Mouse (Mus musculus) right cerebral cortex, adult 18-20 months (tissue): ENCODE results near the gene Dnm1.

Experiments used
- DNase-seq: peaks from one replicate; pipeline ENCODE4 v3.0.0; 2022; ENCODE audit warnings: mixed read lengths

Gene Dnm1

DNA sequence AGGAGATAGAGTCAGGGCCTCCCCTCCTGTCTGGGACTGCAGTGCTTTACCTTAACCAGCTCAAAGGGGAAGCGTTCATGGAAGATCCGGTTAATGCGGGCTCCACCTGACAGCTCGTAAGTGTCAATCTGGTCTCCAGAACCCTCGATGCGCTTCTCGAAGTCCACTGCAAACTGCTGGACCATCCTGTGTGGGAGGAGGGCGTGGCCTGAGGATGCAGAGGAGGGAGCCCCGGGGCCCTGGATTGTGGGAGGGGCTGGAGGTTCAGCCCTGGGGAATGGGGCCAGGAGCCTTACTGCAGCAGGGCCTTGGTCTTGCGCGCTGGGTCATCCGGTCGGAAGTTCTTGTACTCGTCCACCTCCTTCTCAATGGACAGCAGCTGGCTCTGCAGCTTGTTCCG is 17.2 kb downstream of the Dnm1 start:
- no peak for DNase-seq

- DNase-seq = no peak
Measured at GRCm38 (mm10) chr2:32332159-32332558, 21.0 kb downstream of the Dnm1 start.

GRCm38 (mm10) chr2:32329531-32329930 is 23.6 kb downstream of the Dnm1 start:
- DNase-seq = no peak

- no peak for DNase-seq
Measured at GRCm38 (mm10) chr2:32328911-32329460, 24.2 kb downstream of the Dnm1 start.

- no peak for DNase-seq
Measured at GRCm38 (mm10) chr2:32327200-32327599, 25.9 kb downstream of the Dnm1 start.

GRCm38 (mm10) chr2:32325342-32325741 is 27.8 kb downstream of the Dnm1 start:
- no peak for DNase-seq

DNA sequence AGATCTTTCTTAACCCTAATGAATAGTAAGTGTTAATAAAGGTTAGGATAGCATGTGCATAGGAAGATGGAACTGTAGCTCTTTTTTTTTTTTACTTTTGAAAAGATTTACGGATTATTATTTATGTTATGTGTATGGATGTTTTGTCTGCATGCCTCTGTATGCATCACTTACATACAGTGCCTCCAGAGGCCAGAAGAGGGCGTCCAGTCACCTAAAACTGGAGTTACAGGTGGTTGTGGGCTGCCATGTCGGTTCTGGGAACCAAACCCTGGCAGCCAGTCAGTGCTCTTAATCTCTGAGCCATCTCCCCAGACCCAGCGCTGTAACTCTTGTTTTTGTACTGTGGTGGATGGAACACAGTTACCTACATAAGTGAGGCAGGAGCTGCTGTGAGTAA is 28.8 kb downstream of the Dnm1 start:
- DNase-seq = no peak

DNA sequence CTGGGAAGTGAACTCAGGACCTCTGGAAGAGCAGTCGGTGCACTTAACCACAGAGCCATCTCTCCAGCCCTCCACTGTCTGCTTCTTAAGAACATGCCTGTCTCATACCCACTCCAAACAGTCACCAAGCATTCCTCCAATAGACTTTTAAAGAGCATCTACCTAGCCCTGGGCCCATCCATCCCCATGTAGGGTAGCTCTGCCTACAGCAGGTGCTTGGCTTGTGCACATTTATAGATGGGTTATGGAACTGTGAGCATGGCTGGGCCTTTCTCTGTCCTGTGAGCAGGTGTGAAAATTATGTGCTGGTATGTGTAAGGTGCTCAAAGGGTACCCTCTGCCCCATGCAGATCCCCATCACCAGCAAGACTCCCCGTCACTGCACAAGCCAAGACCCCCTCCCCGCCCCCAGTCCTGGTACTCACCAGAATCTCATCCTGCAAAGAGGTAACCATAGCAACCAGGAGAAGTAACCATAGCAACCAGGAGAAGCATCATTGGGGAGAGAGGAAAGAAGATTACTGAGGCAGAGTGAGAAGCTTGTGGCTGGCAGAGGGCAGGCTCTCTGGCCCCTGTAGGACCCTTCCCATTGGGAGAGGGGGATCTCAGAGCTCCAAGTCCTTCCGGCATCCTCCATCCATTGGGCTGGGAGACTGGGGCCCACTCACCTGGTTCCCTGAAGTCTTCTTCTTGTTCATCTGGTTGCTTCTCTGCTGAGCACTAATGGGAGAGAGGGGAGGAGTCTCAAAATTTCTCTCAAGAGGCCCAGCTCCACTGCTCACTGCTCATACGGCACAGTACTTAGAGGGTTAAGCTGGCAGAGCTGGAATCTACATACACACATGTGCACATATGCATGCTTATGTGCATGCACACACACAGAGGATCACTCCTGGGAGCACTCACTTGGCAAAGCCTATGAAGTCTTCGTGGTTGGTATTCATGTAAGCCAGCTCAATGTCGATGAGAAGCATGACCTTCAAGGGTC is 30.1 kb downstream of the Dnm1 start:
- no peak for DNase-seq

DNA sequence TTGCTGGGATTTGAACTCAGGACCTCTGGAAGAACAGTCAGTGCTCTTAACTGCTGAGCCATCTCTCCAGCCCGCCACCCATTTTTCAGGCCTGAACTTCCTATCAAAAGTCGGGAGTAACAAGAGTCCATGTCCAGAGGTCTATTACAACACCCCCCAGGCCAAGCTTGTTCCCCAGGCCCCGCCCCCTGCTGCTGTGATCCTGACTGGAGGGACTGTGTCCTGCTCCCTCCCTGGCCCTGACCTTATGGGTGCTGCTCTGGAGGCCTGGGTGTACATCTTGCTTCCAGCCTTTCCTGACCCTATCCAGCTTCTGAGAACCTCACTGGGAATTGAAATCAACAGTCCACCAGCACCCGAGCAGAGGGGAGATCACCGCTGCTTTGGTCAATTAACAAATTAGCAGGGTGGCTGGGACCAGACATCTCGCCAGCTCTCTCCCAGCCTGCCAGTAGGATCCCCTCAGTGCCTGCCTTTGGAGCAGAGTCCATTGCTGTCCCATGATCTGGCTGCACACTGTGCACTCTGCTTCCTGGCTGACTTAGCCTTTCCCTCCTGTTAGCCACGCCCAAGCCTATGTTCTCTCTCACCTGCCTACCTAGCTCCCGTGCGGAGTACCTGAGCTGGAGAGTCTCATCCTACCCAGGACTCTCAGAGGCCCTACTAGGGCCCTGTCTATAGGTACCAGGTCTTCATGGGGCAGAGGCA is 31.4 kb downstream of the Dnm1 start:
- no peak for DNase-seq

DNA sequence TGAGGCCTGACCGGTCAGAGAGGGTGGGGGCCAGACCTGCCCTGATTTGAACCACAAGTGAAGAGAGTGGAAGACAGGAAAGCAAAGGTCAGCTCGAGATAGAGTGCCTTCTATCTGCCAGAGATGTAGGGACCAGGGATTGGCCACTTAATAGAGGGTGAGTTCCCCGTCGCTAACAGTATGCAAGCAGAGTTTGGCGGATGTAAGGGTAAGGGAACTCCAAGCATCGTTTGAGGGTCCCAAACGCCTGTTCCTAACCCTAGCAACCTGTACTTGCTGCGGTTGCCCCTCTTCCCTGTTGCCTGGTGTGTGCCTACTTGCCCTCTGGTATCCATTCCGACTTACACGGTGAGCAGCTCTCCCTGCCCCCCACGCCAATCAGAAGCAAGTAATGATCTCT is 32.4 kb downstream of the Dnm1 start:
- no peak for DNase-seq

DNA sequence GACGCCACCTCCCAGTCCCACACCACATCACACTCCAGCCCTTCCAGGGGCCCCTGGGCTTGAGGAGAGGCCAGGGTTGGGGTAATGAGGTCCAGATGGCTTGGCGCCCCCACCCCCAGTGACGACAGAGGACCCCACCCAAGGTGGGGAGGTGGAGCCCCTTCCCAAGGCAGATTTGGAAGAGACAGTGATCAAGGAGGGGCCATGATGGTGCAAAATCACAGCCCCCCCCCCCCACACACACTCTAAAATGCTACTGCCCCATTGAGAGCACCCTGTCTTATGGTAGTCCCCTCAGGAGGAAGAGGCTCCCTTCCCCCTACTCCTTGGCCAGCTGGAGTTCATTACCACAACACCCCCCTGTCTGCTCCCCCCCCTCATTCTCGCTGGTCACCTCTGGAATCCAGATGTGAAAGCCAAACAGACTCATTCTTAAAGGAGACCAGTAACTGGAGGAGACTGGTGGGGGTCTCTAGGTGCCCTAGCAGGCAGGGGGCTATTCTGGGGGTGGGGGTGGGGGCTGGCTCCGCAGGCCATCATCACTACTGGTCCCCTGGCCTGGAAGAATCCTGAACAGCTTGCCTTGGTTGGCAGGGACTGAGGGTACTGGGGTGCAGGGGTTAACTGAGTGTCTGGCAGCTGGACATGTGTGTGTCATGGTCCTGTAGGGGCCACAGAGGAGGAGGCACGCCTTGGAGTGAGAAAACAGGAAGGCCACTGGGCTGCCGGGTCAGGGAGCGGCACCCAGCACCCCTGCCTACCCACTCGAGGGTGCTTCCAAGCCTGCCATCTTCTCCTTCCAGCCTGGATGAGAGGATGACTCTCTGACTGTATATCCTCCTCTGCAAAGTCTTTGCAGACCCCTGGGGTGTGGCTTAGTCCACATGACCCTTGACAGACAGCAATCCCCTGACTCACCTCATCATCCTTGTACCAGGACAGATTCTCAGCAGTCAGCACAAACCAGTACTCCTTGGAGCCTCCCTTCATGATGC is 33.3 kb downstream of the Dnm1 start:
- DNase-seq = no peak

DNA sequence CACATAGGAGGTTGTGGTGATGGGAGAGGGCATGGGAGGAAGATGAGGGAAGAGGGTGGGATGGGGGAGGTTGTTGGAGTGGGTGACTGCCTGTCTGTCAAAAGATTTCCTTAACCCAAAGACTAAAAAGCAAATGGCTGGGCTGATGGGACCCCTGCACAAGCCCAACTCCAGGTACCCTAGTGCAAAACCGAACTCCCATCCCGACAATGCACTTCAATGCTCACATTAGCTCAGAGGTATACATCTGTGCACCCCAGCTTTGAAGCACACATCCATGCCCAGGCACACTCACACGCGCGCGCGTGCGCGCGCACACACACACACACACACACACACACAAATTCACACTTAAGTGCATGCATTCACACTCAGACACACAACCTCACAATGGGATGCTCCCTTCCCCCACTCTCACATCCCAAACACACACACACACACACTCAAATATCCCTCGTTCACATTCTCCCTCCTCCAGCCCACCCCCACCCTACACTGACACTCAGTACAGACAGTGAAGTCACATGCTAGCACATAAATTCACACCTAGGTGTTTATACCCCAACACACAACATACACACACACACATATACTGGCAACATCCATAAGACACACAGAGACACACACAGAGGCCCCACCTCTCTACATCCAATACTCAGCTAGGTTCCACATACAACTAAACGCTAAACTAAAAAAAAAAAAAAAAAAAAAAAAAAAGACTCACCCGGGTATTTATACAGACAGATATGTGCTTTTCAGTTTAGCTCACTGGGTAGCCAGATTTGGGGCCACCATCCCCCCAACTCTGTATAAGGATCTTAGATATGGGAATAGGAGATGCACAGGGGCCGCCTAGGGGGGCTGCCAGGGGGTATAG is 34.2 kb downstream of the Dnm1 start:
- DNase-seq = no peak

- no peak for DNase-seq
Measured at GRCm38 (mm10) chr2:32317791-32318417, 35.2 kb downstream of the Dnm1 start.

- DNase-seq = no peak
Measured at GRCm38 (mm10) chr2:32316887-32317656, 36.1 kb downstream of the Dnm1 start.

GRCm38 (mm10) chr2:32315751-32316150 is 37.4 kb downstream of the Dnm1 start:
- no peak for DNase-seq

- no peak for DNase-seq
Measured at GRCm38 (mm10) chr2:32314831-32315230, 38.3 kb downstream of the Dnm1 start.

DNA sequence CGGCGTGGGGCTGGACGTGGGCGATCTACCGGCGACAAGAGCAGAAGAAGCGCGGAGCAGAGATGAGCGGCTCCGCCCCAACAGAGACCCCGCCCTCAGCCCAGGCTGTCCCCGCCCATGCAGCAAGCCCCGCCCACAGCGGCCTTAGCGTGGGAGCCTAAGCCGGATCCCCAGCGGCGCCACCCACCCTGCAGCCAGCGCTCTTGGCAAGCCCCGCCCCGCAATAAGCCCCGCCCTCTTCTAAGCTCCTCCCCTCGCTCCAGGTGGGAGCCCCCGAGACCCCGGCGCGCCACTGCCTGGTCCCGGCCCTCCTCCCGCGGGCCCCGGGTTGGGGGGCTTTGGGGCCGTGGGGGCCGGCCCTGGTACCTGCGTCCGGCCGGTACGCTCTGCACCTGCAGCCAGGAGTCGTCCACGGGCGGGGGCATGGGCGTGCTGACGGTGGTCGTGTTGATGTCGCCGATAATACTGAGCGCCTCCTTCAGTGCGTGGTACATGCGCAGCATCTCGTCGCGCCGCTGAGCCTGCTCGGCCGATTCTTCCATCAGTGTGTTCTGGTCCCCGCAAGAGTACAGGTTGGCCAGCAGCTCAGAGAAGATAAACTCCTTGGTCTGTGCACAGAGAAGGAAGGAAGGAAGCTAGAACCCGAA is 40.7 kb downstream of the Dnm1 start:
- DNase-seq = peak; percentile 71

- DNase-seq = no peak
Measured at GRCm38 (mm10) chr2:32311443-32312317, 41.5 kb downstream of the Dnm1 start.
